Mouse (Mus musculus) heart, adult 2 months (tissue): ENCODE measurements around the gene Ehbp1.

Source experiments
- CTCF ChIP-seq: fragments of 200-600 bp; IDR thresholded peaks from 2 replicates; pipeline ENCODE4 v1.8.1; 2022; ENCODE audit warnings: antibody characterized with exemption, mild to moderate bottlenecking, moderate library complexity
- EP300 ChIP-seq: fragments of 200-500 bp; IDR thresholded peaks from 2 replicates; pipeline ENCODE4 v1.6.1; 2011; ENCODE audit warnings: low read depth, low read length, control low read depth; ENCODE audit not compliant: insufficient read depth
- POLR2A ChIP-seq: fragments of 200-500 bp; IDR thresholded peaks from 2 replicates; pipeline ENCODE4 v1.6.1; 2011; ENCODE audit warnings: mild to moderate bottlenecking, low read depth, low read length, control low read depth; ENCODE audit not compliant: insufficient read depth

DNA sequence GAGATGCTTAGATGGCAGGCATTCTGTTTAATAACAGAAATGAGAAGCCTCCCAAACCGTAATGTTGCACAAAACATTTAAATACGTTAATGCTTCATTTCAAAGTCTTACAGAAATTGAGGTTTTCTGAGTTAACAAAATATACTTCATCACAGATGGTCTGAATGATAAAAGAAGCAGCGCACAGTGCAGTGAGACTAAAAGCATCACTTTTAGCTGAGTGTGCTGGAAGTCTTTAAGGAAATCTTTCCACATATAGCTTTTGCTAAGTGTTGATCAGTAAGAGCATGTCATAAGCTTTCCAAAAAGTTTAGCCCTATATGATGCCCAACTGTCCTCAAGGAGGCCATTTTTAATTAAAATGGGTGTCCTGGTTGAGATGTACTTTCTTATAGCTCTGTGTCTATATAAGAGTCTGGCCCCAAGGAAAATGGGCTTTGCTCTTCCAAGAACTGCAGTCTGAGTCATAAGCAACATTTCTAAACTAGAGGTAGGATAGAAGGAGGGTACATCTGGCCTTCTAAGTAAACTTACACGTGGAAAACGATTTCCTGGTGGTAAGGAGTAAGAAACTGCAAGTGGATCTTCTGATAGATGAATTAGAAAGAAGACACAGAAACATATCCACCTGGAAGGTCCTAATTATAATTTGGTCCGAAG is 12.0 kb upstream of the Ehbp1 start:
- TF ChIP-seq CTCF (no peak), EP300 (no peak), POLR2A (no peak)
